Mouse (Mus musculus) heart, embryonic 11.5 days (tissue): ENCODE measurements around the gene Dstyk. TPM values are rescaled to one million over a fixed set of nuclear protein-coding genes. Genes with fewer than 3 reads are reported as not detected.
A peak's percentile ranks its signal among the peaks of the same experiment; 100 is the strongest.

Experiments used
- ATAC-seq: fragments of 200-750 bp; cut with Nextera tagmentation; replicated peaks from 2 replicates; pipeline ENCODE4 v1.8.0; 2017; ENCODE audit warnings: moderate library complexity; ENCODE audit not compliant: insufficient number of reproducible peaks, low FRiP score, low TSS enrichment
- H3K27ac ChIP-seq: fragments of 300-500 bp; sonication (generic); 2 replicates; pipeline ENCODE4 v1.5.1; 2014; ENCODE audit warnings: mild to moderate bottlenecking, low read depth, low read length
- H3K27me3 ChIP-seq: fragments of 300-500 bp; sonication (generic); 2 replicates; pipeline ENCODE4 v1.6.1; 2014; ENCODE audit warnings: mild to moderate bottlenecking, low read length, mixed read lengths; ENCODE audit not compliant: control insufficient read depth, insufficient read depth
- H3K36me3 ChIP-seq: fragments of 300-500 bp; sonication (generic); 2 replicates; pipeline ENCODE4 v1.6.1; 2014; ENCODE audit warnings: mild to moderate bottlenecking, low read length, moderate library complexity, mixed read lengths; ENCODE audit not compliant: control insufficient read depth, insufficient read depth
- H3K4me1 ChIP-seq: fragments of 300-500 bp; sonication (generic); 2 replicates; pipeline ENCODE4 v1.6.1; 2014; ENCODE audit warnings: low read length; ENCODE audit not compliant: control insufficient read depth, insufficient read depth
- H3K4me2 ChIP-seq: fragments of 300-500 bp; sonication (generic); 2 replicates; pipeline ENCODE4 v1.6.1; 2014; ENCODE audit warnings: mild to moderate bottlenecking, moderate library complexity
- H3K4me3 ChIP-seq: fragments of 300-500 bp; sonication (generic); 2 replicates; pipeline ENCODE4 v1.5.1; 2014; ENCODE audit warnings: low read depth, low read length
- H3K9ac ChIP-seq: fragments of 300-500 bp; sonication (generic); 2 replicates; pipeline ENCODE4 v1.6.1; 2014; ENCODE audit warnings: mild to moderate bottlenecking, low read depth, low read length, moderate library complexity
- H3K9me3 ChIP-seq: fragments of 300-500 bp; sonication (generic); replicated peaks from 2 replicates; pipeline ENCODE4 v1.6.1; 2016; ENCODE audit warnings: low read length; ENCODE audit not compliant: control insufficient read depth
- WGBS: fragments of 180-500 bp; shearing (Covaris S2); extraction: QIAGEN DNeasy Blood & Tissue Kit; methylation state at CpG from one replicate; pipeline ENCODE4 v1.1.7; 2014; ENCODE audit not compliant: insufficient replicate concordance; 5-methylcytosine and 5-hydroxymethylcytosine counted together
- polyA plus RNA-seq: library from polyadenylated mRNA; unstranded; fragments of >200 nt; fragmentation: Nextera tagmentation; extraction: Ambion mirVana; gene quantifications from 2 replicates; pipeline ENCODE4 v1.2.1, GENCODE M21; 2014

Gene Dstyk
- polyA plus RNA-seq, 1 experiment from 2014 or later = 11.9 TPM

DNA sequence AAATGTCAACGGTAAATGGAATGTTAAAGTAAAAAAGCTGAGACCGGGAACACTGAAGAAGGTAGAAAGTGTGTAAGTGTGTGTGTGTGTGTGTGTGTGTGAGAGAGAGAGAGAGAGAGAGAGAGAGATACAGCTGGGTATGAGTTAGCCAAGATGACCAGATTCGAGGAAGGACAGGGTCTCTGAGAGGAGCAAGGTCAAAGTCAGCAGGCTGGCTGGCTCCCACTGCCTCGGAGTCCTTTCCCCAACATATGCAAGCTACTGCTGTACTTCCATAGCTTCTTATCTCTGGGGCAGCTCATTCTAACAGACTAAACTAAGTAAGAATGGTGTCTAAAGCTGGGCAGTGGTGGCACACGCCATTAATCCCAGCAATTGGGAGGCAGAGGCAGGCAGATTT lies 54.1 kb downstream of the Dstyk start:
- Histone ChIP-seq H3K9ac (no peak overlapping the region), H3K36me3 (no peaks in the 10 kb centered on the region), H3K27me3 (no peaks in the 10 kb centered on the region), H3K4me2 (no peak overlapping the region), H3K4me1 (peaks cover 6% of the 10 kb centered on the region; the same call in 1 of the 2 replicates), H3K27ac (no peak overlapping the region), H3K9me3 (no peaks in the 10 kb centered on the region), H3K4me3 (no peak overlapping the region)
- ATAC-seq = no peak
- WGBS = 78% methylated on average over 5 of the region's 5 CpGs

DNA sequence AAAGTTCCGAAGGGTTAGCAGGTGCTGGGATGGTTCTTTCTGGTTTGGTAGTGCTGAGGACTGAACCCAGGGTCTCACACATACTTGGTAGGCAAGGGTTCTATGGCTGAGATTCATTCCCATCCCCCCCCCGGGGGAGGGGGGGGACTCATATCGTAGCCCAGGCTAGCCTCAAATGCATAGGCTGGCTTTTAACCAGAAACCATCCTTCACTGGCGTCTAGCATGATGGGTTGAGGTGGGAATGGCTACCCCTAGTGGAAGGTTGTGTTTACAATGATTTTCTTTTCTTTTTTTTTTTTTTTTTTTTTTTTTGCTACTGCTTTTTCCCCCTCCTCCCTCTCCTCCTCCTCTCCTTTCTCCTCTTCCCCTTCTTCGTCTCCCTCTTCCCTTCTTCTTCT lies 55.2 kb downstream of the Dstyk start:
- H3K36me3 ChIP-seq = no peaks in the 10 kb centered on the region
- ATAC-seq = no peak
- no peak overlapping the region for H3K4me2 ChIP-seq
- H3K27ac ChIP-seq = no peak overlapping the region
- peaks cover 6% of the 10 kb centered on the region; the same call in 1 of the 2 replicates for H3K4me1 ChIP-seq
- H3K27me3 ChIP-seq = no peaks in the 10 kb centered on the region
- 51% methylated on average over 5 of the region's 5 CpGs for WGBS
- H3K9me3 ChIP-seq = no peaks in the 10 kb centered on the region
- H3K9ac ChIP-seq = no peak overlapping the region
- no peak overlapping the region for H3K4me3 ChIP-seq

DNA sequence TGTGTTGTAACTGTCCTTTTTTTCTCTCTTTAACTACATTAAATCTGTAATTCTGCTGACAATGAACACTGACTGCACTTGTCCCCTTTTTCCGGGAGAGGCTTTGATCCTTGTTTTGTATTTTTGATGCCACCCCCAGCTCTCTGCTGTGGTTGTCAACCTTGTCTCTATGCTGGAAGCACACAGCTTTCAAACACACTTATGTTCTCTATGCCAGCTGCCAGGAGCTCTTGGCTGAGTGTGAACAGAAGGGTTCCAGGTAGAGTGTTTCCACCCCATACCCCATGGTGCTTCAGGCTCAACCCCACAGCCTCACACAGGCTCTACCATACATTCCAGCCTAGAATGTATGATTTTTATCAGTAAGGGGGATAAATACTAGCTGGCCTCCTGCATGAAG lies 57.1 kb downstream of the Dstyk start:
- no peak overlapping the region for H3K27ac ChIP-seq
- no peaks in the 10 kb centered on the region for H3K27me3 ChIP-seq
- no peak overlapping the region for H3K4me2 ChIP-seq
- no peaks in the 10 kb centered on the region for H3K9me3 ChIP-seq
- H3K9ac ChIP-seq = no peak overlapping the region
- H3K4me1 ChIP-seq = peaks cover 7% of the 10 kb centered on the region; the same call in 1 of the 2 replicates
- WGBS = 66% methylated on average over 1 of the region's 1 CpGs
- H3K36me3 ChIP-seq = no peaks in the 10 kb centered on the region
- no peak for ATAC-seq
- no peak overlapping the region for H3K4me3 ChIP-seq

DNA sequence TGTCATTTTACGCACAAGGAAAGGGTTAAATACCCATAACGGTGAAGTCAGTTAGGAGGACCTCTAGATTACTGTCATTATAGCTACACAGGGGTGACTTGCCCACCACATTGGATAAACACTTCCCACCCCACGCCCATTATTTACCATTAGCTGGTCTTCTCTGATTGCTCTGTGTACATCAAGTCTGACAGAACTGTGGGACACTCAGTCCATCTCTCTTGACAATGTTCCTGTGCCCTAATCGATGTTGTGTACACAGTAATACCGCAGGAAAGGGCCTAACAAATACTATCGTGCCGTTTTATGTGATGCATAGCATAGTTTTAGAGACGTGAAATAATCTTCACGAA lies 59.2 kb downstream of the Dstyk start:
- H3K36me3 ChIP-seq = no peaks in the 10 kb centered on the region
- ATAC-seq = 0 out of 2 replicates have a peak, but pooled peaks have one; percentile 18
- H3K9me3 ChIP-seq = no peaks in the 10 kb centered on the region
- 7% methylated on average over 9 of the region's 9 CpGs for WGBS
- peak overlapping the region; percentile 92 for H3K9ac ChIP-seq
- peak overlapping the region; percentile 87 for H3K4me2 ChIP-seq
- peak overlapping the region; percentile 57 for H3K27ac ChIP-seq
- H3K4me1 ChIP-seq = peaks cover 7% of the 10 kb centered on the region; the same call in 1 of the 2 replicates
- H3K27me3 ChIP-seq = no peaks in the 10 kb centered on the region
- peak overlapping the region; percentile 93 for H3K4me3 ChIP-seq

DNA sequence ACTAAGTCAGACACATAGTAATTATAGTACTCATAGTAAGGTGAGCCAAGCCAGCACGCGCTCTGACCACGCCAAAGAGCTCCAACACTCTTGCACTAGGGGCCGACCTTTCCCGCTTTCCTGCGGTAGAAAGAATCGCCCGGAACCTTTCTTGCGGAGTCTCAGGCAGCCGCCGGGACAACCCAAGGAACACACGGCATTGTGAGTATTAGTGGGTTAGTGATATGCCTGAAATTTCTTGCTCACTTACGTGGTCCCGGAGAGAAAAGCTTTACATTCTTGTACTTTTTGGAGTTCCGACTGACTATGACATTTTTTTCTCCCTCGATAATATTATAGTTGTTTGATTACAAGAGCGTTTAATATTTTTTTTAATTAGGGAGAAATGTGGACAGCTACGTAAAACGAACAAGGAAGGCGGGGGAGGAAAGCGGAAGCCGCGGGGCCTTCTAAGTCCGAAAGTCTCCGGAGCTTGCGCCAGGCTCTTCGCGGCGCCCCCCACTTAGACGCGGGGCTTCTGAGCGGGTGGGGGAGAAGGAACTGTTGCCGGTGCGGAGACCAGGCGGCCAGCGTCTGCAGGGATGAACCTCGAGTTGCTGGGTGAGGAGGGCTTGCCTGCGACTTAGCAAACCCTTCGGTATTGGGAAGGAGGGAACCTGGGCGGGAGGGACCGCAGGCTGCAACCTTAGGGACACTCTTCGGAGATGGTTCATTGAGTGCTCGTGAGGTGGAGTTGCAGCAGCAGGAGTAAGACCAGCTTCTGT lies 59.8 kb downstream of the Dstyk start, which contains the start of gene Rbbp5:
Gene Rbbp5, plus strand, starts transcription at position 438 of the 764 bp plus-strand sequence.
- peak; percentile 81 for ATAC-seq
- Histone ChIP-seq H3K27ac (peak within 1 kb of the TSS; percentile 57), H3K36me3 (no peaks in the 10 kb centered on the region), H3K4me1 (peaks cover 7% of the 10 kb centered on the region; the same call in 1 of the 2 replicates), H3K4me2 (peak within 1 kb of the TSS; percentile 87), H3K9ac (peak within 1 kb of the TSS; percentile 92), H3K4me3 (peak within 1 kb of the TSS; percentile 93), H3K27me3 (no peaks in the 10 kb centered on the region), H3K9me3 (no peaks in the 10 kb centered on the region)
- under 1% methylated on average over 43 of the region's 43 CpGs for WGBS

DNA sequence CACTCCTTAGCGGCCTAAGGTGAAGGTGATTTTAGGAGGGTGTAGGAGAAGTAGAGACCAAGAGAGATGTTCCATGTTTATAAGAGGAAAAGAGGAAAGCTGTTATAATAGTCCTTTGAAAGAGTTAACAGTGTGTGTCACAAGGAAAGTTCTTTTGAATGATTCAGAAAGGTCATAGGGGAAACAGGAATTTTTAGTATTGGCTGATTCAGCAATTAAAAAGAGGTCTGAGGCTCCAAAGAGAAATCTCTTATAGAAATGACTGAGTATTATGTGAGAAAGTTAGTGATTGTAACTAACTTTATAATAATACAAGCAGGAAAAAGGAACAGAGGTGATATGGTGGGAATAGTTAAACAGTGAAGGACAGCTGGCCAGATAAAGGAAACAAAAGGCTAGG lies 62.1 kb downstream of the Dstyk start:
- no peaks in the 10 kb centered on the region for H3K9me3 ChIP-seq
- no peaks in the 10 kb centered on the region for H3K36me3 ChIP-seq
- ATAC-seq = no peak
- H3K27ac ChIP-seq = no peak overlapping the region
- no peak overlapping the region for H3K4me3 ChIP-seq
- H3K9ac ChIP-seq = no peak overlapping the region
- WGBS = 89% methylated on average over 1 of the region's 1 CpGs
- H3K27me3 ChIP-seq = no peaks in the 10 kb centered on the region
- peaks cover 7% of the 10 kb centered on the region; the same call in 1 of the 2 replicates for H3K4me1 ChIP-seq
- no peak overlapping the region for H3K4me2 ChIP-seq

DNA sequence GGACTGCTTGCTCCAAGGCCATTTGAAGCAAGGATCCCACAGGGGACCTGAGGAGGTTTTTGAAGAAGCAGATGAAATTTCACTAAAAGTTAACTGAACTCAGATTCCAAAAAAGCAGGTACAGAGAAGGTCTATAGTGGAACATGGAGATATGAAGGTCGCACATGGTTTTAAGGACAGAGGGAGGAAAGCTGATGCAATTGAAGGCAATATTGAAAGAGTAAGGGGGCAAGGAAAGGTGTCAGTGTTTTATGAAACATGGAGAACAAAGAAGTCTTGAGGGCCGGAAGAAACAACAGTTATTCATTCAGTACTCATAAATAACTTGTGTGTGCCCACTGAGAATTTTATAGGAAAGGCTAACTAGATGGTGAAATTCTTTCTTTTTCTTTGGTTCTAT lies 64.3 kb downstream of the Dstyk start:
- H3K9me3 ChIP-seq = no peaks in the 10 kb centered on the region
- no peak for ATAC-seq
- no peak overlapping the region for H3K4me3 ChIP-seq
- WGBS = 88% methylated on average over 2 of the region's 2 CpGs
- H3K9ac ChIP-seq = no peak overlapping the region
- no peak overlapping the region for H3K27ac ChIP-seq
- H3K4me1 ChIP-seq = peaks cover 7% of the 10 kb centered on the region; the same call in 1 of the 2 replicates
- H3K36me3 ChIP-seq = no peaks in the 10 kb centered on the region
- H3K4me2 ChIP-seq = no peak overlapping the region
- no peaks in the 10 kb centered on the region for H3K27me3 ChIP-seq

DNA sequence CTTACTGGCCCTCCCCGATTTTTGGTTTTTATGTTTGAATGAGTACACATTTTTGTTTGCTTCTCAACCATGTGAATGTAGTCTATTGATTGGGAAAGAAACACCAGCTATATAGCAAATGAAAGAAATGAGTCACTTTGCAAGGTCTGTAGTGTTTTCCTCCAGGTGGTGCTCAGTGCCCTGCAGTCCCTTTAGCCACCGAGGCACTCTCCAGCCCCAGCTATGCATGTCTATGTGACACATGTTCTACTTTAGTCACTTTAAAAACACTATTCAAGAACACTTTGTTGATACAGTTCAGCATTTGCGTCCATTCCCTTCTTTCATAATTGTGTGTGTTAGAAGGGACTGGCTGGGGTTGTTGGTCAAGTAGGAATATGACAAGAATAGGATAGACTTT lies 65.9 kb downstream of the Dstyk start:
- no peak overlapping the region for H3K9ac ChIP-seq
- H3K27me3 ChIP-seq = no peaks in the 10 kb centered on the region
- no peaks in the 10 kb centered on the region for H3K9me3 ChIP-seq
- peaks cover 3% of the 10 kb centered on the region; the same call in 1 of the 2 replicates for H3K4me1 ChIP-seq
- WGBS = 84% methylated on average over 3 of the region's 3 CpGs
- no peak for ATAC-seq
- no peak overlapping the region for H3K4me3 ChIP-seq
- no peak overlapping the region for H3K27ac ChIP-seq
- H3K4me2 ChIP-seq = no peak overlapping the region
- H3K36me3 ChIP-seq = peaks cover 3% of the 10 kb centered on the region; the same call in 1 of the 2 replicates

DNA sequence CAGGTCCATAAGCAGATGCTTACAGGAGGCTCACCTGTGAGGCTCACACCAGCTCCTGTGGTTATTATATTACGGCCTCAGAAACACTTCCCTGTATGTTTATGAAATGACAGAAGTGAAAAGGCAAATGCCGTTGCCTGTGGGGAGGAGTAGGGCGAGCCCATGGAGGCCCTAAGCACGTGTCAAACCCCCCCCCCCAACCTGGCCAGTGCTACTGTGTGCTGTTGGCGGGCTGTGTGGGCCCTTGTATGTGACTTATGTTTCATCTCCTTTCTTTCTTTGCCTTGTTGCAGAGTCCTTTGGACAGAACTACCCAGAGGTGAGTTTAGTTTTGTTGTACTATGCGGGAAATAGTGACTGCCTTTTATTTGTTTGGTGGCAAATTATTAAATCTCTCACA lies 66.4 kb downstream of the Dstyk start:
- Histone ChIP-seq H3K27ac (no peak overlapping the region), H3K9me3 (no peaks in the 10 kb centered on the region), H3K4me3 (no peak overlapping the region), H3K36me3 (peaks cover 4% of the 10 kb centered on the region; the same call in 1 of the 2 replicates), H3K9ac (no peak overlapping the region), H3K4me1 (no peaks in the 10 kb centered on the region), H3K27me3 (no peaks in the 10 kb centered on the region), H3K4me2 (no peak overlapping the region)
- 86% methylated on average over 6 of the region's 6 CpGs for WGBS
- no peak for ATAC-seq
